Mouse (Mus musculus) adrenal gland (tissue): Measurements from ENCODE around the gene Mga.

Experiments used
- intact Hi-C: fragments of 180-260 bp; cut with DNase I; formaldehyde crosslinking; loops from one replicate; pipeline ENCODE4 v1.15.1; 2025

Gene Mga

DNA sequence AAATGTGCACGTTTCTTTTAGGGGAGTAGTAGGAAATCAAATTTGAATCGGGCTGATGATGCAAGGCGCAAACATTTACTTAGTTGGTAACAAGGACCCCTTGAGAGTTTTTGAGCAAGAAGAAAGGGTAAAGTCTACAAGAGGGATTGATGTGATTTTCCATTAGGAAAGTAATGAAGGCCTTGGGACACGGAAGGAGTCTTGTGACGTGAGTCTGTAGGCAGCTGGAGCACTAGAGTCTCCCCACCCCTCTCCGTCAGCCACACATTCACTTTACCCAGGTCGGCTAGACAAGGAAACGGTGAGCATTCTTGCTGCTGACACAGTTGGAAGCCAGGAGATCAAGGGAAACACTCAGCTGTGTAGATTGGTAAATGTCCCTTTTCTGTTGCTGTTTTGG is 88.8 kb downstream of the Mga start:
- intact Hi-C loops, result no loop called here

DNA sequence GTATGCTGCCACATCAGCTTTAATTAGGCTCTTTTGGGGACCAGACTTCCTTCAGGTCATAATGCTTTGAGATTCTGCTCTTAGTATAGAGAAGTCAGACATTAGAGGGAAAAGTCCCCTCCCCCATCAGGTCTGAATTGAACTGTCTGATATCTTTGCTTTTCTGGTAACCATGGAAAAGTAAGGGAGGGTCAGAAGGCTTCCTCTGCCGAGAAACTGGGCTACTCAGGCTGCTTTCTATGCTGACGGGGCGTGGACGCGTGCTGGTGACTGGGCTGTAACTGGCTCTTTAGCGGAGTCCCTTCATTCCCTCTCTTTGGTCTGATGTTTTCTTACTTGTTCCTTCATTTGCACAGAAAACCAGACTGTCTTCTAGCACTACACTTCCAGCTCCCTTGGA is 89.3 kb downstream of the Mga start:
- intact Hi-C loops, result no loop called here

DNA sequence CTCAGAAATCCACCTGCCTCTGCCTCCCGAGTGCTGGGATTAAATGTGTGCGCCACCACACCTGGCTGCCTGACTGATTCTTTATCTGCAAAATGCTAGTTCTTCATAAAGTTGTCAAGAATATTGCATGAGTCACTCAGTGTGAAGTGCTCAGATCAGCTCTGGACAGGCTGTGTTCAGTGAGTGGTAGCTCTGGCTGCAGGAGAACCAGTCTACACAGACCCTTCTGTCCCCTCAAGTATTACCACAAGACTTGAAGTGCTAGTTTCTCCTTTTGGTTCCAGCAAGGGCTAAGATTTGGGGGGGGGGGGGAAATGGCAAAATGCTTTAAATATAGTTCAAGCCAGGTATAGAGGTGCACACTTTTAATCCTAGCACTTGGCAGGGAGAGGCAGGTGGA is 90.4 kb downstream of the Mga start:
- intact Hi-C loops, result no loop called here

DNA sequence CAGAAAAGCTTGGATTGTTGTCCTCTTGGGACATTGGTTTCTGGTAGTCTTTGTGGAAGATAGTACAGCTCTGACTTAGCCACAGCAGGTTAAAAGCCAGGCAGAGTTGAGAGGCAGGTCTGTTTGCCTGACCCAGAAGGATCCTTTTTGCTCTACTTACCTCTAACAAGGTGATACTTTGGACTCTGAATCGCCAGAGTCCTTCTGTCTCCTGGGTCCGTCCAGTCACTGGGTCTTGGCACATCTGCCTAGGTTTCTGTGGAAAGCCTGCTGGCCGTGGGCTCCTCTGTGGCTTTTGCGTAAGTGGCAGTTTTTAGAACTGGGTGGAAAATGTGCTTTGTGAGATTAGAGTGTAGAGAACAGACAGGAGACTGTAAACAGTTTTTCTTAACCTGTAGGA is 91.9 kb downstream of the Mga start:
- intact Hi-C loops, result no loop called here

DNA sequence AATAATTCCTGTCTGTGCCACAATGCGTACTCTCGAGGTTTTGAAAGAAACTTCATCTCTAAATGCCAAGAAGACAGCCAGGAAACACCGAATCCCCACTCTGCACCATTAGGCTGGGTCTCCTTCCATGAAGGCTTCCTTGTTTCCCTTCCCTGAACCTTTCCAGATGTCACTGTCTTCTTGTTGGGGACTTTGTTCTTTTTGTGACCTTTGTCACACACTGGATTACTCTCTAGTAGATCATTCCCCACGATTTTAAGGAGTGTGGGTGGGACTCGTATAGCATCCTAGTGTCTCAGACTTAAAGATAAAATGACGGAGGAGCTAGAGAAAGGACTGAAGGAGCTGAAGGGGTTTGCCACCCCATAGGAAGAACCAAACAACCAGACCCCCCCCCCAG is 93.9 kb downstream of the Mga start:
- intact Hi-C loops, result no loop called here

DNA sequence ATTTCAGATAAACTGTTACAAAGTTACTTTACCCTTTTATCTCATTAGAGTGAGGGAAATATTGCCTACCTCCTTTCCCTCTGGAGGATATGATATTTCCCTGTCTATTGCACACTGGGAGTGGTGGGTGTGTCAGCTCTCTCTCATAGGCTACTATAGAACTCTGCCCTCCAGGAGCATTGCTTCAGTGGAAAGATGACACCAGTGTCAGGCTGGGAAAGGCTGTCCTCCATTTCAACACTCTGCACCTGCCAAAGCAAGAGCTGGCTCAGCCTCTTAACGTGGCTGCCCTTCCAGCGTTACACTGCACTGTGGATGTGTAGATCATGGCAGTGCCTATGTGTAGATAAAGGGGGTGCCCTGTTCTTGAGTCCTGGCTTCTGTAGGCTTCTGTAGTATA is 95.3 kb downstream of the Mga start:
- intact Hi-C loops, result no loop called here

DNA sequence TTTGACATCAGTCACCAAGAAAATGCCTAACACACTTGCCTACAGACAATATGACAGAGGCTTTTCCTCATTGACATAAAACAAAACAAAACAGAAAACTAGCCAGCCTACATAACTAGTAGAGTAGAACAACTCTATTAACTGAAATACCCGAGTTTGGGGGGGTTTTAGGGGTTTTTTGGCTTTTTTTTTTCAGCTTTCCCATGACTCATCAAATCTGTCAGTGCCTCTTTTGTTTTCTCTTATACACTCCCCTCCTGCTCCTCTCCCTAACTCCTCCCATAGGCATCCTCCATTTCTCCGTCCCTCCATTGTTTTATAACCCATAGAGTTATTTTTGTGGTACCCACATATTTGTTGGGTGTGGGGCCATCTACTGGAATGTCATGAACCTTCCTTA is 96.5 kb downstream of the Mga start:
- intact Hi-C loops, result no loop called here

DNA sequence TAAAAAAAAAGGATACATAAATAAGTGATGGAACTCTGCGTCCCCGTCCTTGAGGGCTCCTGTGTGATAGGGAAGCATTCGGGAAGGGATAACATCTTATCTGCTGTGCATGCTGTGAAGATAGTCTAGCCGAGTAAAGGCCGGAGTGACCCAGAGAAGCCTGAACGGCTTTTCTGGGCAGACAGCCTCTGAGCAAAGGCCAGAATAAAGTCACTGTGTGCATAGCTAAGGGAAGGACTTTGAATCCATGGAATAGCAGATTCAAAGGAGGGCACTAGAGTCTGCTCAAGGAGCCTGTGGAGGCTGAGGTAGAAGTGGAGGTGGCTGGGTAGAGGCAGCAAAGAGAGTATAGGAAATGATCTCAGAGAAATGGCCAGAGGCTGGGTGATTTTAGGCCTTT is 97.8 kb downstream of the Mga start:
- intact Hi-C loops, result no loop called here

DNA sequence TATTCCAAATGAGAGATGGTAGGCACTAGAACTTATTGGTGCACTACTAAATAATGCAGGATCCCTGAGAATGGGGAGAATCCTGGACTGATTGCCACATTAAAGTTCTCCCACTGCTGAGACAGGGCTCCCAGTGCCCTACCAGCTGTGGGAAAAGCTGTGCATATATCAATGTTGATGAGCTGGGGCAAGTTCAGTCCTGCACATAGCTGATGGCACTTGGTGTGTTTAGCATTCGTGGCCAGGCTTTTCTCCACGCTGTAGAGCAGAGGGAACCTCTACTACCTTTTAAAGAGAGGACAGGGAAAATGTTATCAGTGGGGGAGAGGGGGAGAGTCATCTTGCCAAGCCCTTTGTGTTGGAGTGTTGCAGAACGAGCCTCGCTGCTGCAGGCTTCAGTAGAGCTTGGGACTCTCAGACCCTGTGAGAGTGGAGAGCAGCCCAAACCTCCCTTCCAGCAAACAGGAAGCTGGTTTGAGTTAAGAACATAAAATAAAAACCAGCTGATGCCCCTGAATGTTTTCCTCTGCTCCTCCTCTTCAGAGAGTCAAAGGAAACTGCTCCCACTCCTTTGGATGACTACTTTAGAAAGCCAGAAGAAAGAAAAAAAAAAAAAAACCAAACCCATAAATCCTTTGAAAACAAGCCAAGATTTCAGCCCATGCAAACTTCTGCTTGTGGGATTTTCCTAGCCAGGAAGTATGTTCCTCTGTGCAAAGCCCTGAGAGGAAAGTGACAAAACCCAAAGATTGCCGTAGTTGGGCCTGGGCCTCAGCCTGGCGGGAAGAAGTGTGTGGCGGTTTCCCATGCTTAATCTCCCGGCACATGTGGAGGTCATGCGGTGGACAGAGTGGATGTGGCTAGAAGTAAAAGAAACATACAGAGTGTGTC is 98.6 kb downstream of the Mga start:
- intact Hi-C loops, result no loop called here

DNA sequence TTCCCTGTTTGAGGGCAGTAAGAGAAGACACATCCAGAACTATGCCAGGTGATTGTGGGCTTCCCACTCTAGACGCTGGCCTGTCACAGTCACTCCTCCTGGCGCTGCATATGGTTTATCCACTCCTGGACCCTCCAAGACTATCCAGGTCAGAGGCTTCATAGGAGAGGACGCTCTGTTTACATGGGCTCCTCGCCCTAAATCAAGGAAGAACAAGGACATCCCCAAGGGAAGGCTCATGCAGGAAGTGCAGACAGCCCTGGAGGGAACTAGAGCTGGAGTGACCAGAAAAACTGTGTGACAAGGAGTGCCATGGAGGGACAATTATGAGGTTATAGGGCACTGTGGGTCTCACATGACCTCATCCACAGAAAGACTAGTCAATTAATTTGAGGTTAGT is 100.3 kb downstream of the Mga start:
- intact Hi-C loops, result no loop called here

DNA sequence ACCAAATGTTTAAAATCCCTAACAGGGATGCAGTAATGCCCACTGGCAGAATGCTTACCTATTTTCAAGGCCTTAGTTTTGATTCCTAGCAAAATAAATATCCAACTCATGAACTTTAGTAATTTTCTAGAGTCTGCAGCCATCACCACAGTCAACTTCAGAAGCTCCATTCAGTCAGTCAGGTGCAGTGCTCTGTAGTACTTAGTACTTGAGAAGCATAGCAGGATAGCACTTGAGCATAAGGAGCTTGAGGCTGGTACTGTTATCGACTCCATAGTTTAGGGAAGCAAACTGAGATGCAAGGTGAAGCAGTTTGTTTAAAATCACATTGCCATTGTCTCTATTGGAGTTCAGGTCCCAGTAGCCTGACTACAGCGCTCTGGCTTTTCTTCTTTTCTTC is 102.7 kb downstream of the Mga start:
- intact Hi-C loops, result no loop called here

DNA sequence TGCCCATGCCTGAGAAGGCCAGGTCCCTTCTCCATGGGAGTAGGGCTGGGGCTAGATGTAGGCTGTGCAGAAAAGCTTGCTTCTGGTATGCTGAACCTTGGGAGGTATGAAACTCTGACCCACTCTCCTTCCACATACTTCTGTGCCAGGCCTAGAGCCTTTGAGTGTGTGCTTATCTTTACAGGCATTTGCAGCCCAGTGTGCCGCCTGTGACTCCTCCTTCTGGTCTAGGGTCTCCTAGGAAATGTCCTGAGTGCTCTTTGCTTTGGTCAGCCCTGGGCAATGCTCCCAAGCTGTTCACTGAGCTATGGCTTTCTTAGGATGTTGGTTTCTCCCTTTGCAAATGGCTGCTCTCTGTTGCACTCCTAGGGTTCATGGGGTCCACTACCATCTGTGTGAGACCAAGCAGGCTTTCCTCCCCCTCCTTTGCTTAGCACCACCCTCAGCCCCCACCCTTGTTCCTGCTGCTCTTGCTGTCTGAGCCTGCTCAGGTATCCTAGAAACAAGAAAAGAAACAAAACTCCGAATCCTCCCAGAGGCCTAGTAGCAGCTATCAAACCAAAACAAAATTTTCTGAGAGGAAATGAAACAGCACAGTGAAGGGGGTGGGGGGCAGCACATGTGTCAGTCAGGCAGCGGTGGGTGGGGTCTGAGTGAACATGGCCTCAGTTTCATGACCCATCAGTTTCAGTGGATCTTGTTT is 104.0 kb downstream of the Mga start:
- intact Hi-C loops, result no loop called here

DNA sequence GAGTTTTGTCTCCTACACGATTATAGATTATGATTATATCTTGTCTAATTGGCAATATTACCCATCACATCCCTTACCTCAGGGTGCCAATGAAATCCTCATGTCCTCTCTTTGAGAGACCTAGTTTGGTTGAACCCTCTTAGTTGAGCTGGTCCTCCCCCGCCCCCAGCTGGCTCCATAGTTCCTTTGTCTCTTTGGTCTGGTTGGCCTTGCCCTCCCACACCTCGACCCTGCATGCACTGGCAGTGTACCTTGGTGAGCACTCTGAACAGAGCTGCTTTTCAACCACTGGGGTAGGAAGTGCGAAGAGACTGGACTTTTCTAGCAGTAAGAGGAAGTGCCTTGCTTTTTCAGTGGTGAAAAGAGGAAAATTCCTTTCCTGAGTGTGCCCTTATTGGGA is 104.9 kb downstream of the Mga start:
- intact Hi-C loops, result no loop called here

DNA sequence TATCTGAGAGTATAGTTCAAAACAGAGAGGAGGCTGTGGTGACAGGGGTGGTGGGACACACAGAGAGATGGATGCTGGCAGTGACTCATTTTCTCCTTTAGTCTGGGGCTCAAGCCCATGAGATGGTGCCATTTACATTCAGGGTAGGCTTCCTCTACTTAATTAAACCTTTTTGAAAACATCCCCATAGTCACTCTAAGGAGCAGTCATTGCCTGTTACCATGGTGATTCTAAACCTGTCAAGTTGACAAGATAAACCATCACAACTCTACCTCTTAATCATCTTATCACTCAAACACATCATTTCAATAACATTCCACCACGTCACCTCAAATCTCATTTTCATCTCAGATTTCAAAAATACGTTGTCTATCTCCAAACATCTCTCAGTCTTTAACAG is 106.9 kb downstream of the Mga start:
- intact Hi-C loops, result no loop called here

DNA sequence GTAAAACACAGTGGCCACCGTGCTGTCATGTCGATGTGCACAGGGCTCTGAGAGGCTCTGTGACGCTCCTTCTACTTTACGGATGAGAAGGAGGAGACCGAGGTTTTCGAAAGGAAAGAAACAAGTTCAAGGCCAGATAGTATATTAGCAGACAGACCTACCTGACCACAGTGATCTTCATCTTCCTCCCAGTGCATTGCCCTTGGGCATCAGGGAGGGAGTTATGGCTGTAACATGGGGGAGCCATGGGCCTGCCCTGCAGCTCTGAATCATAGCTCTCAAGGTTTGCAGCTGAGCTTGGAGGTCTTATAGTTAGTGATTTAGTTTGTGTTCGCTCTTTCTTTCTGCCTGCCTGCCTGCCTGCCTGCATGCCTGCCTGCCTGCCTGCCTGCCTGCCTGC is 109.7 kb downstream of the Mga start:
- intact Hi-C loops, result no loop called here

DNA sequence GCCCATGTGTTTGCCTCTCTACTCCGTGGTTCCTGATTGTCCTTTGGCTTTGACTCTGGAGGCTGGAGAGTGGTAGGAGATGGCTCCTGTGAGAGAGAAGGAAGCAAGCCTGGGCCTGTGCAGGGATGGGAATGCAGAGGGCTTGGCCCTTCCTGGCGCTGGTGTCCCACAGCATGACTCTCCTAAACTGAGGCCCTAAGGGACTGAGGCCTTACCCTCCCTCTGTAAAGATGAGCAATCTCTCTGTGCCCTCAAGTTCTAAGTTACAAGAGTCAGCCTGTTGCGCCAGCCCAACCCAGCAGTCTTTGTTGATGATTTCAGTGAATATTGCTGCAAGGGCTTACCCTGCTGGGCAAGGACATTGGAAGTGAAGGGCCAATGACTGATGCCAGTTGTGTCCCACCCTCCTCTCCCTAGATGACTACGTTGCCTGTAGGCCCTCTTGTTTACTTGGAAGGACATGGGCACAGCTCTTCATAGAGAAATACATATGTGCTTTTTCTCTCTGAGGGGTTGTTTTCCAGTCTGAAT is 110.7 kb downstream of the Mga start:
- intact Hi-C loops, result no loop called here

DNA sequence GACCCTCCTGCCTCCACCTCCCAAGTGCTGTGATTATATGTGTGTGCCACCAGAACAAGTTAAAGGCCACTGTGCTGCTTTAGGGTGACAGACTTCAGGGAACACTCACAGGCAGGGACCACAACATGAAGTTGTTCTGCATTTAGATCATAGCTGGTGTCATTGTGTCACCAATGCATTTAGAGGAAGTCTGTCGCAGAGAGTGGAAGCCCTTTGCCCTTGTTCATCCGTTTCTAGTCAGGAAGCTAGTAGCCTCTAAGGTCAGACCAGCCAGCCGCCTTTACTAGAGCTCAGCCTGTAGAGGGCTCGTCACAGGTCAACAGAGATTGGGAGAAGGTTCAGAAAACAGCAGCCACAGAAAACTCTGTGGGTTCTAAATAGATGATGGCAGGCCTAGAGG is 111.6 kb downstream of the Mga start:
- intact Hi-C loops, result no loop called here

DNA sequence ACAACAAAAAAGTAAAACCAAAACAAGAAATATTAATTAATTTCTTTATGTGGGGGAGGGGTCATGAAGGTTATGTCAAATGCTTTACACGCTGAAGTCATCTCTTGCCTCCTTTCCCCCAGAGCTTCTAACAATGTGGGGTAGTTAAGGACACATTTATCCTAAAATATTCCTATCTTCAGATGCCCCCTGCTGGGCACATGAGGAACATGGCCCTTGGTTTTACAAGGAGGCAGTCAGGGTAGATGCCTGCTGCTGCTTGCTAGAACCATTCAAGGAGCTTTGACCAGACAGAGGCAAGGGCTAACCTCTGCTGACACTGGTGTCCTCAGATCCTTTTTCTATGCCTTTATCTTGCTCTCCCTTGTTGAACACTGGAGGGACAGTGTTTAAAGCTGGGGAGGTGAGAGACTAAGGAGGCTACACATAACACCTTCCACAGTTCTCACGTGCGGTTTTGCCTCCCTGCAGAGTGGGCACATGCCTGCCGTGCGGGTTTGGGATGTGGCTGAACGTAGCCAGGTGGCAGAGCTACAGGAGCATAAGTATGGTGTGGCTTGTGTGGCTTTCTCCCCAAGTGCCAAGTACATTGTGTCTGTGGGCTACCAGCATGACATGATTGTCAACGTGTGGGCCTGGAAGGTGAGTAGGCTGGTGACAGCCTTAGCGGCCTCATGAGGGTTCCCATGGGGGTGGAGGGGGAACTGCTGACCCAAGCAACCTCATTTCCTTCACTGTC is 114.6 kb downstream of the Mga start:
- intact Hi-C loops, result loop anchor here (1.0 kb wide), 1 partner anchor 41 kb away; no protein-coding TSS in a partner anchor

DNA sequence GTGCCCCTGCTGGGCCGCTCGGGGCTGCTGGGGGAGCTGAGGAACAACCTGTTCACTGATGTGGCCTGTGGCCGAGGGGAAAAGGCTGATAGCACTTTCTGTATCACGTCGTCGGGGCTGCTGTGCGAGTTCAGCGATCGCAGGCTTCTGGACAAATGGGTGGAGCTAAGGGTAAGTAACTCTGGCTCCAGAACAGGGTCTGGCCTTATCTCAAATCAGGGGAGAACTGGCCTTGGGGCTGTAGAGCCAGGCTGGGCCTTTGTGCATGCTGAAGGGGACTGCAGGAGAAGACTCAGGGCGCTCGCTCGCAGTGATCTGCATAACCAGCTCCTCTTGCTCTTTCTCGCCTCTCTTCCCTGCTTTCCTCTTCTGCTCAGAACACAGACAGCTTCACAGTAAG is 115.9 kb downstream of the Mga start:
- intact Hi-C loops, result no loop called here

DNA sequence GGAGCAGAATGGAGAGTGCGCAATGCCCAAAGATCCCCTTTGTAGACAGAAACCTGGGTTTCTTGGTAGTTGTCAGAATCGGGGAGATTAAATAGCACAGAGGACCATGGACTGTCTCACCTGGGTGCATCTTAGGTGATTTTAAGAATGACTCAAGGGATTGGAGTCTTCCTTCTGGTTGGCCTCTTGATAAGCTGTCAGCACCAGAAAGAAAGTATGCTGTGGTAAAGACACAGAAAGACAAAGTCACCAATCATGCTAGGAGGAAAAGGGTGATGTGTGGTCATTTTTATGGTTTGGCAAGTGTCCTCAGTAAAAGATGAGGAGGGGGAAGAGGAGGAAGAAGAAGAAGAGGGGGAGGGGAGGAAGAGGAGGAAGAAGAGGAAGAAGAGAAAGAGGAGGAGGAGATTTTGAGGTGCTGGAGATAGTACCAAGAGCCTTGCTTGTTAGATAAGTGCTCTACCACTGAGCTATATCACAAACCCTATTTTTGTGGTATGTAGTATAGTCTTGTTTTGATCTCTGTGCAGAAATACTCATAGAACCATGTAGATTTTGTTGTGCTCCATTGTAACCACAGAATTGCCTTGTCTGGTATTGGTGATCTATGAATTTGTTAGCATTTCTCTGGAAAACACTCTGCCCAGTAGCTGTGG is 116.9 kb downstream of the Mga start:
- intact Hi-C loops, result no loop called here

DNA sequence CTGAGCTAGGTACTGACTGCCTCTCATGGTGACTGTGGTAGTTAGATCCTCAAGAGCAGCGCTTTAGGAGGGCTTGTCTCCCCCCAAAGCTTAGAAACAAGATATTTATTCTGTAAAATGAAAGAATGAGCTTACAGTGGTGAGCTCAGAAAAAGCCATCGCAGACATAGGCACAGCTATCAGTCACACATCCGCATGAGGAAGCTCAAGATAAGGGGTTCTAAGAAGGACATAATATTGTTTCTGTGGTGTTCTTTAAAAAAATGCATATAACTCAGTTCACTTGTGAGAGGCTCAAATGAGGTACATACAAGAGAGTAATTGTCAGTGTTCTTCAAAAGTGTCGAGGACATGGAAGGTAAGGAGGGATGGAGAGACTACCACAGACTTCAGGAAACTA is 118.9 kb downstream of the Mga start:
- intact Hi-C loops, result no loop called here
